In genomic region chr9:46388677-46389676, GRCm38 (mm10) we compare ENCODE assay signal across 8 mouse cellular contexts.
DNase-seq lines count a peak whose midpoint lies in the region; ATAC-seq and TF ChIP-seq lines count a peak whose summit lies in the region.

No protein-coding gene starts in this region.

- peaks cover 4% of the 10 kb centered on the region; the same call in 1 of the 2 replicates for H3K4me1 ChIP-seq in lung, embryonic 16.5 days (replicated peaks; ENCODE audit: control insufficient read depth, insufficient read depth, low read length)
- 0 out of 2 replicates have a peak, but pooled peaks cover 3% of the 10 kb centered on the region for H3K4me1 ChIP-seq in lung, adult 2 months (ENCODE audit: control insufficient read depth, insufficient read depth, low read length)
- H3K4me1 ChIP-seq in forebrain, embryonic 16.5 days (replicated peaks; ENCODE audit: control insufficient read depth, insufficient read depth, low read length), result peaks cover 26% of the 10 kb centered on the region
- H3K4me1 ChIP-seq in limb, embryonic 13.5 days, result peaks cover 15% of the 10 kb centered on the region

- no peak for ATAC-seq in lung, embryonic 16.5 days (ENCODE audit: low read depth)
- ATAC-seq in forebrain, embryonic 16.5 days, result peak; percentile 89
- ATAC-seq in limb, embryonic 13.5 days (ENCODE audit: low FRiP score, low read depth), result peak; percentile 58; the same call in 1 of the 2 replicates

- no peak for DNase-seq in lung, adult 2 months
- DNase-seq in right cerebral cortex, adult 2 months (ENCODE audit: low spot score in 2 of 2), result peak; percentile 56 to 59
- no peak for DNase-seq in B cell, adult 2 months
- no peak for DNase-seq in adrenal gland, adult (ENCODE audit: inconsistent age in 2 of 2, low spot score in 1 of 2)
- DNase-seq in lung, adult 18-20 months, result no peak

- 40% methylated on average over 16 of the region's 17 CpGs for WGBS in lung, embryonic 16.5 days
- WGBS in lung, adult 2 months, result 40% methylated on average over 17 of the region's 17 CpGs
- WGBS in forebrain, embryonic 16.5 days, result 22% methylated on average over 17 of the region's 17 CpGs
- 28% methylated on average over 16 of the region's 17 CpGs for WGBS in limb, embryonic 13.5 days

- H3K4me2 ChIP-seq in lung, embryonic 16.5 days (ENCODE audit: low read depth, low read length), result peak overlapping the region; percentile 48
- H3K4me2 ChIP-seq in forebrain, embryonic 16.5 days (ENCODE audit: low read length), result peak overlapping the region; percentile 75
- peak overlapping the region; percentile 64 for H3K4me2 ChIP-seq in limb, embryonic 13.5 days (replicated peaks)

- peak overlapping the region; percentile 45 for H3K9ac ChIP-seq in lung, embryonic 16.5 days (ENCODE audit: low read length)
- peak overlapping the region; percentile 68 for H3K9ac ChIP-seq in forebrain, embryonic 16.5 days (replicated peaks; ENCODE audit: low read depth, low read length)
- peak overlapping the region; percentile 63 for H3K9ac ChIP-seq in limb, embryonic 13.5 days

- H3K4me3 ChIP-seq in lung, embryonic 16.5 days (ENCODE audit: low read length), result peak overlapping the region; percentile 39
- H3K4me3 ChIP-seq in lung, adult 2 months (replicated peaks; ENCODE audit: extremely low read depth, low read depth, low read length), result no peak overlapping the region
- peak overlapping the region; percentile 48 for H3K4me3 ChIP-seq in forebrain, embryonic 16.5 days (replicated peaks; ENCODE audit: low read length)
- peak overlapping the region; percentile 46 for H3K4me3 ChIP-seq in limb, embryonic 13.5 days

- H3K27ac ChIP-seq in lung, embryonic 16.5 days (ENCODE audit: low read length), result no peak overlapping the region
- H3K27ac ChIP-seq in forebrain, embryonic 16.5 days (ENCODE audit: low read length), result peak overlapping the region; percentile 88
- H3K27ac ChIP-seq in limb, embryonic 13.5 days, result no peak overlapping the region

- H3K9me3 ChIP-seq in lung, embryonic 16.5 days (ENCODE audit: control insufficient read depth, low read length), result peaks cover 3% of the 10 kb centered on the region; the same call in 1 of the 2 replicates
- H3K9me3 ChIP-seq in forebrain, embryonic 16.5 days (ENCODE audit: control insufficient read depth, low read length), result no peaks in the 10 kb centered on the region
- H3K9me3 ChIP-seq in limb, embryonic 13.5 days, result peaks cover 7% of the 10 kb centered on the region; the same call in 1 of the 2 replicates

- no peak for TF ChIP-seq POLR2A in lung, adult 2 months (IDR thresholded peaks at IDR 0.05; ENCODE audit: borderline replicate concordance, extremely low read depth, low read depth, low read length)

- peaks cover 5% of the 10 kb centered on the region for H3K27me3 ChIP-seq in lung, embryonic 16.5 days (ENCODE audit: control insufficient read depth, insufficient read depth, low read depth, low read length)
- no peaks in the 10 kb centered on the region for H3K27me3 ChIP-seq in forebrain, embryonic 16.5 days (replicated peaks; ENCODE audit: control insufficient read depth, insufficient read depth, low read length)
- peaks cover 39% of the 10 kb centered on the region for H3K27me3 ChIP-seq in limb, embryonic 13.5 days

- TF ChIP-seq CTCF in lung, adult 2 months (IDR thresholded peaks at IDR 0.05; ENCODE audit: insufficient read depth, low read length), result no peak

- H3K36me3 ChIP-seq in lung, embryonic 16.5 days (ENCODE audit: control insufficient read depth, insufficient read depth, low read length), result no peaks in the 10 kb centered on the region
- H3K36me3 ChIP-seq in forebrain, embryonic 16.5 days (ENCODE audit: control insufficient read depth, insufficient read depth), result no peaks in the 10 kb centered on the region
- H3K36me3 ChIP-seq in limb, embryonic 13.5 days, result no peaks in the 10 kb centered on the region

Comparison
In these comparisons a context has a peak if more than half of its experiments do, and no peak if none do; other contexts are left out.
1. DNase-seq: peak in right cerebral cortex, adult 2 months (2 of 2); none in lung, adult 2 months (single experiment), B cell, adult 2 months (0 of 2), adrenal gland, adult (0 of 2) and lung, adult 18-20 months (0 of 2).
2. Peak in every context shown above with its lines, with median percentiles within 50 percentile points of each other: H3K4me2 ChIP-seq and H3K9ac ChIP-seq.